Mouse (Mus musculus) kidney, adult 2 months (tissue): ENCODE results near the gene Mpeg1.

Source experiments
- CTCF ChIP-seq: fragments of 200-500 bp; conservative IDR thresholded peaks from 2 replicates; pipeline ENCODE4 v1.5.1; 2011; ENCODE audit warnings: low read depth, mild to moderate bottlenecking, control low read depth, low read length, moderate library complexity, mixed read lengths; ENCODE audit not compliant: insufficient read depth, insufficient read length
- POLR2A ChIP-seq: fragments of 200-500 bp; IDR thresholded peaks from one replicate; pipeline ENCODE4 v1.6.1; 2011; ENCODE audit warnings: low read depth, low read length, control low read depth

DNA sequence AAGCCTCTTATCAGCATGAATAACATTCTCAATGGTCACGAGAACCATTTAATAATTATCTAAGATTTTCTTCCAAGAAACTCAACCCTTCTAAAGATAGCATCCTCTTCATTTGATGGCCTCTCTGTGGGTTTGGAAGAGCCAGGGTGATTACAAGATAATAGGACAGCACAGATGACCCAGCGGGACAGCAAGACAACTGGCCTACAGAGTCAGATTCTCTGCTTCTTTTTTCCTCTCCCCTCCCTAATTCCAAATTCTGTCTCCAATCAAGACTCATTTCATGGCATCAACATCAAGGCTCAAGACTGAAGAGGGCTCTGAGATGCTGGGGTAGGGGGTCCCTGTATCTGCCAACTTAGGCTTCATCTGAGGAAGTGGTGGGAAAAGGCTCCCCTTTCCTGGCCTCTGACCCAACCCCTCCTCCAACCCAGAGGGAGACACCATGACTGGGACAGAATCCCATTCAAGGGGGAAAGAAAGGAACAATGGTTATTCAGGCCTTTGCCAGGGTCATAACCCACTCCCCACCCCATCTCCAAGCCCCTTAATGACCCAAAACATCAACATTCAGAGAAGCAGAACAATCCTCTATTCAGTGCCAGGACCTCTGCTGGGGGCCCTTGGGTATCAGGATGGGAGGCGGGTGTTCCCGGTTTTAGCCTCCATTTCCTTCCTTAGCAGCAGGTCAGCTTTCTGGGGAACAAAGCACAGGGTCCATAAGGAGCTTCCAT lies 33.0 kb downstream of the Mpeg1 start:
- no peak for TF ChIP-seq CTCF
- TF ChIP-seq POLR2A, result no peak
